Mouse (Mus musculus) erythroblast, embryonic 14.5 days (primary cell): ENCODE measurements around the gene Smc1a.

Source experiments
- GATA1 ChIP-seq: IDR thresholded peaks from 2 replicates; pipeline ENCODE4 v1.6.1; 2012; ENCODE audit warnings: low read length, inconsistent platforms, mixed read lengths
- TAL1 ChIP-seq: IDR thresholded peaks from 3 replicates; pipeline ENCODE4 v1.6.1; 2012; ENCODE audit warnings: low read length, inconsistent platforms, mixed read lengths

DNA sequence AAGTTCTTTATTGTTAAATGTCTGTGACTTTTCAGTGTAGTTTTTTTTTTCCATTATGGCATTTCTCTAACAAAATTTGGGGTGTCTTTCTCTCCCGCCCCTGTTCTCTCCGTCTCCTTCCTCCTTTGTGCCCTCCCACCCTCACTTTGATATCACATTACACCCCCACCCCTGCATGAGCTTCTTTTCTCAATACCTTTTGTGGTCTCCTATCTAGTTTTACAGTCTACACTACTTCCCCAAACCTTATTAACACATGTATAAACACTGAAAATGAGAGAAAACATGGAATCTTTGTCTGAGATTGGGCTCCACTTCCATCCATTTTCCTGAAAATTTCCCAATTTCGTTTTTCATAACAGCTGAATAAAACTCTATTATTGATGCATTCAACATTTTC lies 36.3 kb downstream of the Smc1a start:
- TF ChIP-seq TAL1 (no peak), GATA1 (no peak)
